ENCODE assay signal across 9 mouse cellular contexts in the genomic region with DNA sequence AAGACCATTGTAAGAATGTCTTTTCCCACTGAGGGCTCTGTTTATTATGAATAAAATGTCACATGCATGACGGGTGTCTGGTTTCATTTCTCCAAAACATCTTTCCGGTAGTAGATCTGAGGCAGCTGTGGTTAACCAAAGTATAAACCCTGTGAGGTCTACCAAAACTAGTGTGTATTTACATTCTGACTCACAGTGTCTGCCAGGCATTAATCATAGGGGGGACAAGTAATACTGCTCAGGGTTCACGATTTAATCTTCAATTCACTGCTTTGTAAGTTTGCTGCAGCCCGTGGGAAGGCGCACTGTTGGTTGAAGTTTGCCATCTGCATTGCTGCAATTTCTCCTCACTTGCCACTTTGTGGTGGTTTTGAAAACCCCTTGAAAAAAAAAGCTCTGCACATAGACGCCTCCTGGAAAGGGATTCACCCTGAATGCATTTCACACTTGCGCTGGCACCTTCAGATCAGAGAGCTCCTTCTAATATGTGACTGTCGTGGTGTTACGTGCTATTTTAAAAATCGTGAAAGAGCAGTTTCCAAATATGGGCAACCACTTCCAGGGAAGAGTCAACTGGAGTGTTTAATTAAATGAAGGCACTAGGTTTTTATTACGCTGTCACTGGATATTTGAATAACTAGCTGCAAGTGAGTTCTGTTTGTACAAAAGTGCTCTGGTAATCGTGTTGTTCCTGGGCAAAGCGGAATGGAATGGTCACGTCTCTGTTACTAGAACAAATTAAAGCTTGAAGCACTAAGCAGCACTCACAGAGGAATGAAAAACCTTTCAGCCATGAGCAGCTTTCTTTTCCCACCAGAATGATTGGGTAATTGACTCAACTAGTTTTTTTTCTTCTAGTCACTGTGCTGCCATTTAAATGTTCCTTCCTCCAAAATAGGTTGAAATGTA. TPM values are rescaled to one million over a fixed set of nuclear protein-coding genes. Genes with fewer than 3 reads are reported as not detected.
A peak's percentile ranks its signal among the peaks of the same experiment; 100 is the strongest.
DNase-seq lines count a peak whose midpoint lies in the region; ATAC-seq and TF ChIP-seq lines count a peak whose summit lies in the region.
"Had no signal": no experiment of that assay in that cellular context is flagged by ENCODE, and none has a peak within 500 bp of the region (broad histone marks: within the 10 kb centered on the region; RNA-seq: fewer than 3 reads in every experiment).

No protein-coding gene starts in this region.

- no peaks in the 10 kb centered on the region for H3K27me3 ChIP-seq in forebrain, embryonic 14.5 days (replicated peaks; ENCODE audit: control insufficient read depth, insufficient read depth, low read length)
- no peaks in the 10 kb centered on the region for H3K27me3 ChIP-seq in forebrain, embryonic 11.5 days (ENCODE audit: control insufficient read depth, insufficient read depth, low read length)
- H3K27me3 ChIP-seq in neural tube, embryonic 15.5 days (replicated peaks): no peaks in the 10 kb centered on the region
- no peaks in the 10 kb centered on the region for H3K27me3 ChIP-seq in intestine, embryonic 16.5 days (replicated peaks; ENCODE audit: control insufficient read depth, insufficient read depth, low read length)
- peaks cover 2% of the 10 kb centered on the region; the same call in 1 of the 2 replicates for H3K27me3 ChIP-seq in thymus, adult 2 months (ENCODE audit: control insufficient read depth, insufficient read depth, low read length)

- peak; percentile 32; the same call in 1 of the 2 replicates for ATAC-seq in forebrain, embryonic 14.5 days
- ATAC-seq in forebrain, embryonic 11.5 days (replicated peaks; ENCODE audit: low FRiP score): no peak
- no peak for ATAC-seq in neural tube, embryonic 15.5 days (ENCODE audit: low FRiP score)
- peak; percentile 63 for ATAC-seq in intestine, embryonic 16.5 days

- no peak overlapping the region for H3K4me2 ChIP-seq in forebrain, embryonic 14.5 days (ENCODE audit: low read length)
- no peak overlapping the region for H3K4me2 ChIP-seq in forebrain, embryonic 11.5 days (ENCODE audit: low read depth, low read length, severe bottlenecking)
- no peak overlapping the region for H3K4me2 ChIP-seq in neural tube, embryonic 15.5 days
- H3K4me2 ChIP-seq in intestine, embryonic 16.5 days (ENCODE audit: low read depth, low read length): peak overlapping the region; percentile 20; the same call in 1 of the 2 replicates

- no peaks in the 10 kb centered on the region for H3K9me3 ChIP-seq in forebrain, embryonic 14.5 days (replicated peaks; ENCODE audit: control insufficient read depth, low read length)
- no peaks in the 10 kb centered on the region for H3K9me3 ChIP-seq in forebrain, embryonic 11.5 days (ENCODE audit: control insufficient read depth, low read length)
- H3K9me3 ChIP-seq in neural tube, embryonic 15.5 days (replicated peaks): no peaks in the 10 kb centered on the region
- H3K9me3 ChIP-seq in intestine, embryonic 16.5 days (ENCODE audit: control insufficient read depth, low read length): no peaks in the 10 kb centered on the region; the same call in 1 of the 2 replicates

- peaks cover 3% of the 10 kb centered on the region; the same call in 1 of the 2 replicates for H3K4me1 ChIP-seq in forebrain, embryonic 14.5 days (ENCODE audit: control insufficient read depth, insufficient read depth, low read length)
- H3K4me1 ChIP-seq in forebrain, embryonic 11.5 days (replicated peaks; ENCODE audit: control insufficient read depth, insufficient read depth, low read length): no peaks in the 10 kb centered on the region
- 0 out of 2 replicates have a peak, but pooled peaks cover 4% of the 10 kb centered on the region for H3K4me1 ChIP-seq in neural tube, embryonic 15.5 days
- H3K4me1 ChIP-seq in intestine, embryonic 16.5 days (ENCODE audit: control insufficient read depth, insufficient read depth, low read length): no peaks in the 10 kb centered on the region
- H3K4me1 ChIP-seq in thymus, adult 2 months (replicated peaks; ENCODE audit: control insufficient read depth, insufficient read depth, low read length): peaks cover 3% of the 10 kb centered on the region

- H3K4me3 ChIP-seq in forebrain, embryonic 14.5 days (ENCODE audit: low read depth, low read length): no peak overlapping the region
- no peak overlapping the region for H3K4me3 ChIP-seq in forebrain, embryonic 11.5 days (ENCODE audit: low read depth, low read length)
- no peak overlapping the region for H3K4me3 ChIP-seq in neural tube, embryonic 15.5 days (replicated peaks)
- no peak overlapping the region for H3K4me3 ChIP-seq in intestine, embryonic 16.5 days (ENCODE audit: low read length)
- no peak overlapping the region for H3K4me3 ChIP-seq in thymus, adult 2 months (ENCODE audit: control insufficient read depth, insufficient read depth, low read length)
- H3K4me3 ChIP-seq: erythroblast, embryonic 14.5 days had no signal

- H3K36me3 ChIP-seq in forebrain, embryonic 14.5 days (ENCODE audit: control insufficient read depth, insufficient read depth, low read length): no peaks in the 10 kb centered on the region
- H3K36me3 ChIP-seq in forebrain, embryonic 11.5 days (ENCODE audit: control insufficient read depth, insufficient read depth, low read length): no peaks in the 10 kb centered on the region
- H3K36me3 ChIP-seq in neural tube, embryonic 15.5 days: no peaks in the 10 kb centered on the region
- H3K36me3 ChIP-seq in intestine, embryonic 16.5 days (ENCODE audit: control insufficient read depth, insufficient read depth, low read length): no peaks in the 10 kb centered on the region
- no peaks in the 10 kb centered on the region for H3K36me3 ChIP-seq in thymus, adult 2 months (ENCODE audit: control insufficient read depth, insufficient read depth, low read length)

- 56% methylated on average over 14 of the region's 14 CpGs for WGBS in forebrain, embryonic 14.5 days
- WGBS in forebrain, embryonic 11.5 days: 82% methylated on average over 14 of the region's 14 CpGs
- 54% methylated on average over 14 of the region's 14 CpGs for WGBS in neural tube, embryonic 15.5 days
- whole genome bisulfite sequencing in intestine, embryonic 16.5 days: 37% methylated on average over 14 of the region's 14 CpGs
- 21% methylated on average over 14 of the region's 14 CpGs for WGBS in thymus, adult 2 months

- TF ChIP-seq CTCF in thymus, adult 2 months (IDR thresholded peaks at IDR 0.05; ENCODE audit: borderline replicate concordance, control insufficient read depth, extremely low read depth, insufficient read depth, low read length, poor library complexity): no peak

- H3K9ac ChIP-seq in forebrain, embryonic 14.5 days (ENCODE audit: low read length): no peak overlapping the region
- H3K9ac ChIP-seq in forebrain, embryonic 11.5 days (ENCODE audit: low read length): no peak overlapping the region
- no peak overlapping the region for H3K9ac ChIP-seq in neural tube, embryonic 15.5 days (replicated peaks)
- H3K9ac ChIP-seq in intestine, embryonic 16.5 days (ENCODE audit: low read depth, low read length): no peak overlapping the region

- TF ChIP-seq POLR2A in thymus, adult 2 months (IDR thresholded peaks at IDR 0.05; ENCODE audit: control insufficient read depth, extremely low read depth, insufficient read depth, low read length, poor library complexity): no peak

- H3K27ac ChIP-seq in forebrain, embryonic 14.5 days (ENCODE audit: low read depth, low read length): no peak overlapping the region
- no peak overlapping the region for H3K27ac ChIP-seq in forebrain, embryonic 11.5 days (ENCODE audit: low read depth, low read length)
- H3K27ac ChIP-seq in neural tube, embryonic 15.5 days (replicated peaks): peak overlapping the region; percentile 46; the same call in 1 of the 2 replicates
- peak overlapping the region; percentile 29 for H3K27ac ChIP-seq in intestine, embryonic 16.5 days (ENCODE audit: low read length)
- H3K27ac ChIP-seq in thymus, adult 2 months (ENCODE audit: control insufficient read depth, insufficient read depth, low read length): no peak overlapping the region

- DNase-seq in forebrain, embryonic 14.5 days (ENCODE audit: low spot score): peak; percentile 45
- DNase-seq in forebrain, embryonic 11.5 days (ENCODE audit: low spot score): no peak
- DNase-seq in neural tube, embryonic 10.5 days (ENCODE audit: extremely low spot score, low spot score): no peak
- peak; percentile 39 for DNase-seq in thymus, adult 2 months
- DNase-seq in c-Kit-positive CD71-positive TER-119-positive erythroid progenitor cells, embryonic 14.5 days (ENCODE audit: low spot score): no peak
- DNase-seq in heart, postnatal 4 days: no peak

RNA-seq across cellular contexts. Expression of a gene that starts 44.5 kb away (rescaled TPM):
- polyA plus RNA-seq in forebrain, embryonic 14.5 days (2014; fragmentation: Nextera tagmentation; extraction: Ambion mirVana): 29.0 and 30.7 TPM in 2 replicates
- polyA plus RNA-seq in forebrain, embryonic 11.5 days (2014; fragmentation: Nextera tagmentation; extraction: Ambion mirVana): 26.6 and 28.1 TPM in 2 replicates
- polyA plus RNA-seq in neural tube, embryonic 15.5 days (2015; fragmentation: Nextera tagmentation; extraction: Ambion mirVana): 22.0 and 22.3 TPM in 2 replicates
- 15.2 and 16.9 TPM in 2 replicates for polyA plus RNA-seq in intestine, embryonic 16.5 days (2015; fragmentation: Nextera tagmentation; extraction: Ambion mirVana)
- 5.1 and 5.9 TPM in 2 replicates for polyA plus RNA-seq in thymus, adult 2 months (2012; rRNA removed)
- total RNA-seq in heart, postnatal 4 days (2021): 10 to 100 TPM; 49.6 to 51.9 TPM
- polyA plus RNA-seq: erythroblast, embryonic 14.5 days had no signal

Comparison
In these comparisons a context has a peak if more than half of its experiments do, and no peak if none do; other contexts are left out.
1. ATAC-seq: peak in forebrain, embryonic 14.5 days (single experiment) and intestine, embryonic 16.5 days (single experiment); none in forebrain, embryonic 11.5 days (single experiment) and neural tube, embryonic 15.5 days (single experiment).
2. DNase-seq: peak in forebrain, embryonic 14.5 days (single experiment) and thymus, adult 2 months (single experiment); none in forebrain, embryonic 11.5 days (single experiment), neural tube, embryonic 10.5 days (single experiment), c-Kit-positive CD71-positive TER-119-positive erythroid progenitor cells, embryonic 14.5 days (single experiment) and heart, postnatal 4 days (single experiment).
3. H3K27ac ChIP-seq: peak in neural tube, embryonic 15.5 days (single experiment) and intestine, embryonic 16.5 days (single experiment); none in forebrain, embryonic 14.5 days (single experiment), forebrain, embryonic 11.5 days (single experiment) and thymus, adult 2 months (single experiment).